Mouse (Mus musculus) hindbrain, embryonic 16.5 days (tissue): ENCODE results near the gene Chm. TPM values are rescaled to one million over a fixed set of nuclear protein-coding genes. Genes with fewer than 3 reads are reported as not detected.
A peak's percentile ranks its signal among the peaks of the same experiment; 100 is the strongest.
"Not testable (repeated sequence)": the region's sequence is repeated elsewhere in the genome, so short reads cannot be mapped to it uniquely, and the experiment has no call there.

ENCODE experiments used
- ATAC-seq: fragments of 200-750 bp; cut with Nextera tagmentation; 2 replicates; pipeline ENCODE4 v1.8.0; 2017; ENCODE audit warnings: moderate TSS enrichment, moderate library complexity
- H3K27ac ChIP-seq: fragments of 300-500 bp; sonication (generic); 2 replicates; pipeline ENCODE4 v1.5.1; 2014; ENCODE audit warnings: low read depth, mild to moderate bottlenecking, control low read depth, low read length, moderate library complexity
- H3K27me3 ChIP-seq: fragments of 300-500 bp; sonication (generic); replicated peaks from 2 replicates; pipeline ENCODE4 v1.6.1; 2014; ENCODE audit warnings: low read length; ENCODE audit not compliant: control insufficient read depth, insufficient read depth
- H3K36me3 ChIP-seq: fragments of 300-500 bp; sonication (generic); 2 replicates; pipeline ENCODE4 v1.6.1; 2014; ENCODE audit warnings: mild to moderate bottlenecking, low read length, moderate library complexity, mixed read lengths; ENCODE audit not compliant: control insufficient read depth, insufficient read depth
- H3K4me1 ChIP-seq: fragments of 300-500 bp; sonication (generic); 2 replicates; pipeline ENCODE4 v1.6.1; 2014; ENCODE audit warnings: low read depth, low read length; ENCODE audit not compliant: control insufficient read depth, insufficient read depth
- H3K4me2 ChIP-seq: fragments of 300-500 bp; sonication (generic); 2 replicates; pipeline ENCODE4 v1.6.1; 2014; ENCODE audit warnings: mild to moderate bottlenecking, low read length, control low read depth, moderate library complexity
- H3K4me3 ChIP-seq: fragments of 300-500 bp; sonication (generic); 2 replicates; pipeline ENCODE4 v1.5.1; 2014; ENCODE audit warnings: mild to moderate bottlenecking, low read length, control low read depth, moderate library complexity
- H3K9ac ChIP-seq: fragments of 300-500 bp; sonication (generic); 2 replicates; pipeline ENCODE4 v1.6.1; 2014; ENCODE audit warnings: low read depth, mild to moderate bottlenecking, control low read depth, low read length, moderate library complexity
- H3K9me3 ChIP-seq: fragments of 300-500 bp; sonication (generic); 2 replicates; pipeline ENCODE4 v1.6.1; 2014; ENCODE audit warnings: mild to moderate bottlenecking, low read length, moderate library complexity; ENCODE audit not compliant: control insufficient read depth
- WGBS: fragments of 180-500 bp; shearing (Covaris S2); extraction: QIAGEN DNeasy Blood & Tissue Kit; methylation state at CpG from one replicate; pipeline ENCODE4 v1.1.7; 2014; 5-methylcytosine and 5-hydroxymethylcytosine counted together
- polyA plus RNA-seq: library from polyadenylated mRNA; unstranded; fragments of >200 nt; fragmentation: Nextera tagmentation; extraction: Ambion mirVana; gene quantifications from 2 replicates; pipeline ENCODE4 v1.2.1, GENCODE M21; 2015

Chm gene
- polyA plus RNA-seq: 13.6 and 15.5 TPM in 2 replicates

DNA sequence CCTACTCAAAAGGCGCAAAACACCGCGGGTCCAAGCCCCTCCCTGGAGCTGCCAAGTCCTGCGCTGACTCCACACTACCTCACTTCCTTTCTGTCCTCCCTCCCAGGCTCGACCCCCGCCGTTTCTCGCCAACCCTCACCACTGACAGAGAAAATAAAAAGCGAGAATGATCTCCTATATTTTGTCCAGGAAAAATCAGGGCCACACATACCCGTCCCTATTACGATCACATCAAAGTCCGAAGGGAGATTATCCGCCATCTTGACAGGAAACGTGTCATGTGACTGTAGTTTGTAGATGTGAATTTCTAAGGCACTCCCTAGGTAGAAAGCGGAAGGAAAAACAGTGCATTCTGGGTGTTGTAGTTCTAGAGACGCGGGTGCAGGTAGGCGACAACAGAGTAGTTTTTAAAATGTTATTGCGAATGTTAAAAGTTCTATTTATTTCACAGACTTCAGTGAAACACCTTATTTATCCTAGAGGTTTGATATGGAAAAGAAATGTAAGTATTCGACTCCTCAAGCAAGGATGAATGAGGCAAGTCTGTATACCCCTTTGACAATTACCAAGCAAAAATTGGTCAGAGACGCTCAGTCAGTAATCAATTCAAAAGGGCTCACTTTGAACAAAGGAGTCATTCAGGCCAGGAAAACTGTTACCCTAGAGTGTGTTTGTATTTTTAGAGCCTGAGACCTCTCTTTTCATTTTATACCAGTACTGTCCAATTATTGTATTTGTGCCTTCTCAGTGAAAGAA is at the start of gene Chm:
TSS of gene Chm (minus strand) at position 288 of the 756 bp plus-strand sequence.
- H3K4me2 ChIP-seq: peak within 1 kb of the TSS; percentile 48
- WGBS: 13% methylated on average over 21 of the region's 21 CpGs
- no peaks in the 10 kb centered on the region for H3K36me3 ChIP-seq
- peak within 1 kb of the TSS; percentile 20 for H3K9ac ChIP-seq
- no peaks in the 10 kb centered on the region for H3K9me3 ChIP-seq
- no peaks in the 10 kb centered on the region for H3K27me3 ChIP-seq
- peak; percentile 97 for ATAC-seq
- peak within 1 kb of the TSS; percentile 48 for H3K4me3 ChIP-seq
- peak within 1 kb of the TSS; percentile 82 for H3K27ac ChIP-seq
- no peaks in the 10 kb centered on the region for H3K4me1 ChIP-seq

GRCm38 (mm10) chrX:113193901-113194300 is 8.6 kb upstream of the Chm start:
- Histone ChIP-seq H3K36me3 (no peaks in the 10 kb centered on the region), H3K4me2 (no peak overlapping the region), H3K4me3 (no peak overlapping the region), H3K9me3 (no peaks in the 10 kb centered on the region), H3K9ac (no peak overlapping the region), H3K4me1 (no peaks in the 10 kb centered on the region), H3K27ac (no peak overlapping the region), H3K27me3 (no peaks in the 10 kb centered on the region)
- 17% methylated on average over 2 of the region's 2 CpGs for whole genome bisulfite sequencing
- ATAC-seq: no peak

GRCm38 (mm10) chrX:113184569-113185229 is 618 bp downstream of the Chm start:
- peak overlapping the region; percentile 48 for H3K4me2 ChIP-seq
- H3K9ac ChIP-seq: peak overlapping the region; percentile 20
- H3K9me3 ChIP-seq: no peaks in the 10 kb centered on the region
- H3K4me3 ChIP-seq: peak overlapping the region; percentile 48
- no peaks in the 10 kb centered on the region for H3K27me3 ChIP-seq
- peak overlapping the region; percentile 82 for H3K27ac ChIP-seq
- H3K36me3 ChIP-seq: no peaks in the 10 kb centered on the region
- WGBS: 12% methylated on average over 17 of the region's 17 CpGs
- peak; percentile 13; the same call in 1 of the 2 replicates for ATAC-seq
- H3K4me1 ChIP-seq: no peaks in the 10 kb centered on the region

GRCm38 (mm10) chrX:113180856-113181255 is 4.5 kb downstream of the Chm start:
- ATAC-seq: not testable (repeated sequence)

GRCm38 (mm10) chrX:113172766-113173165 is 12.6 kb downstream of the Chm start:
- Histone ChIP-seq H3K4me1 (no peaks in the 10 kb centered on the region), H3K27me3 (no peaks in the 10 kb centered on the region), H3K27ac (no peak overlapping the region), H3K4me2 (no peak overlapping the region), H3K9ac (no peak overlapping the region), H3K36me3 (no peaks in the 10 kb centered on the region), H3K4me3 (no peak overlapping the region), H3K9me3 (no peaks in the 10 kb centered on the region)
- no peak for ATAC-seq
- 70% methylated on average over 2 of the region's 2 CpGs for WGBS

More at GRCm38 (mm10) chrX:113180856-113181255, 4.5 kb downstream of the Chm start:
- not testable (repeated sequence) for H3K4me2 ChIP-seq, H3K4me3 ChIP-seq, H3K4me1 ChIP-seq, H3K27me3 ChIP-seq, H3K27ac ChIP-seq, H3K9ac ChIP-seq, H3K9me3 ChIP-seq, H3K36me3 ChIP-seq
- WGBS: 96% methylated on average over 4 of the region's 4 CpGs

GRCm38 (mm10) chrX:113172271-113172670 is 13.0 kb downstream of the Chm start:
- no peaks in the 10 kb centered on the region for H3K36me3 ChIP-seq
- no peak for ATAC-seq
- WGBS: 74% methylated on average over 1 of the region's 1 CpGs
- H3K27me3 ChIP-seq: no peaks in the 10 kb centered on the region
- H3K9me3 ChIP-seq: no peaks in the 10 kb centered on the region
- no peak overlapping the region for H3K27ac ChIP-seq
- no peak overlapping the region for H3K4me3 ChIP-seq
- no peak overlapping the region for H3K9ac ChIP-seq
- H3K4me2 ChIP-seq: no peak overlapping the region
- H3K4me1 ChIP-seq: no peaks in the 10 kb centered on the region

DNA sequence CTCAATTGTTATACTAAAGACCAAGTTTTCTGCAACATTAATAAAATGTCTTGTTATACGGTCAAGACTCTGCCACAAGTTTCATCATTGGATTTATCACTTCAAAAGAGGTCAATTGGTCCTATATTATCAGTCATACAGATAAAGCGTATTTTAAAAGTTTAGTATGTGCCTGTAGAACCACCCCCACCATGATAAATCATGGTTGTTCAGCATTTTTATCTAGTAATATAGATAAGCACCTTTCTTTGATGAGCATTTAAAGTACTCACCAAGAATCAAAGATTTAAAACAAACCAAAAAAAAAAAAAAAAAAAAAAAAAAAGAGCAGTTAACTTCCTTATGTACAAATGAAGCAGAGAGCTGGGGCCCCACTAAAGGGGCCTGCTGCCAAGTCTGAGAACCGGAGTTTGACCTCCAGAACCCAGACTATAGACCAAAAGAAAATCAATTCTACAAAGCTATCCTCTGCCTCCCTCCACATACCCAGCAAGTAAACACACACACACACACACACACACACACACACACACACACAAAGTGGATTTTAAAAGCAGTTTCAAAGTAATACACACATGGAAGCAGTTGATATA is 25.0 kb downstream of the Chm start:
- no peaks in the 10 kb centered on the region for H3K27me3 ChIP-seq
- no peaks in the 10 kb centered on the region for H3K9me3 ChIP-seq
- H3K4me1 ChIP-seq: no peaks in the 10 kb centered on the region
- H3K27ac ChIP-seq: no peak overlapping the region
- WGBS: 79% methylated on average over 3 of the region's 3 CpGs
- H3K9ac ChIP-seq: no peak overlapping the region
- ATAC-seq: no peak
- no peaks in the 10 kb centered on the region for H3K36me3 ChIP-seq
- H3K4me2 ChIP-seq: no peak overlapping the region
- no peak overlapping the region for H3K4me3 ChIP-seq

DNA sequence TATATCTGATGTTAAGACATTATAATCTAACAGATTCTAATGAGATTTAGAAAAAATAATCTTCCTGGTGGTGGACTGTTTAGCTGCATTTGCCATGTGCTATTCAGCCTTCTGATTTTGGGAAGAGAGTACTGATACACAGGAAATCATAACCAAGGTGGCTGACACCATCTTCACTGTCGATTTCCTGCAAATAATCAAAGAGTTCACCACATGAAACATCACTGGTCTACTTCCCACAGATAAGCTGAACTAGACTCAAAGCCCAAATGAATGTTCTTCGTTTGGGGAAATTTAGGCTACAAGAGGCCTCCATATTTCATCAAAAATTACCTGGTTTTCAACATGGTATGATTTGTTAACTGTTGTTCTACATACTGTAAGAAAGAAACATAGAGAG is 101.1 kb downstream of the Chm start:
- no peaks in the 10 kb centered on the region for H3K27me3 ChIP-seq
- H3K36me3 ChIP-seq: no peaks in the 10 kb centered on the region
- H3K4me3 ChIP-seq: no peak overlapping the region
- no peaks in the 10 kb centered on the region for H3K4me1 ChIP-seq
- H3K4me2 ChIP-seq: no peak overlapping the region
- H3K27ac ChIP-seq: no peak overlapping the region
- WGBS: 81% methylated on average over 2 of the region's 2 CpGs
- no peaks in the 10 kb centered on the region for H3K9me3 ChIP-seq
- H3K9ac ChIP-seq: no peak overlapping the region
- ATAC-seq: no peak

DNA sequence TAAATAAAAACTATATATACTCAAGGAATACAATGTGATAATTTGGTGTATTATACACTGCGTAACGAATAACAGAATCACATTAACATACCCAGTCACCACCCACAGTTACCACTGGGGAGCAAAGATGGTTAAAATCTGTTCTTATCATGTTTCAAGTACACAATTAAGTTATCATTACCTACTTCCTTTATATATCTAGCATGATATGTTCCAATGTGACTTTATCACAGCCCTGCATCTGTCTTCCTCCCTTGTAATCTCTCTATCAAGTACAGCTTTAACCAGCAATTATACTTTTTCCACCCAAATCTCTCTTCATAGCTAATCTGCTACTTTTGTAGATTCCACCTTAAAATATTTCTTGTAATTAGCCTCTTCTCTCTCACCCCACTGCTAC is 109.3 kb downstream of the Chm start:
- ATAC-seq: no peak
- Histone ChIP-seq H3K4me3 (no peak overlapping the region), H3K4me2 (no peak overlapping the region), H3K27me3 (no peaks in the 10 kb centered on the region), H3K9ac (no peak overlapping the region), H3K27ac (no peak overlapping the region), H3K4me1 (no peaks in the 10 kb centered on the region), H3K36me3 (no peaks in the 10 kb centered on the region), H3K9me3 (no peaks in the 10 kb centered on the region)
- WGBS: 96% methylated on average over 2 of the region's 2 CpGs
